ENCODE assay signal across 7 mouse cellular contexts in genomic region chr6:120914911-120915648, GRCm38 (mm10). TPM values are rescaled to one million over a fixed set of nuclear protein-coding genes. Genes with fewer than 3 reads are reported as not detected.
DNase-seq lines count a peak whose midpoint lies in the region; ATAC-seq and TF ChIP-seq lines count a peak whose summit lies in the region.

No protein-coding gene starts in this region.

- H3K36me3 ChIP-seq in C2C12 (ENCODE audit: control insufficient read depth, insufficient read depth), result peaks cover 28% of the 10 kb centered on the region
- H3K36me3 ChIP-seq in lung, embryonic 14.5 days (ENCODE audit: insufficient read depth), result no peaks in the 10 kb centered on the region

- no peak; the same call in 1 of the 2 replicates for ATAC-seq in lung, embryonic 14.5 days (ENCODE audit: insufficient read depth)

- peak; percentile 18 for TF ChIP-seq CTCF in C2C12 (IDR thresholded peaks at IDR 0.05; ENCODE audit: control insufficient read depth, insufficient read depth, insufficient read length)
- TF ChIP-seq CTCF in lung, embryonic 14.5 days (IDR thresholded peaks at IDR 0.05; ENCODE audit: low read depth), result peak; percentile 59

- peaks cover 64% of the 10 kb centered on the region for H3K79me2 ChIP-seq in C2C12 (ENCODE audit: control insufficient read depth, insufficient read depth)

- no peak overlapping the region for H3K27ac ChIP-seq in lung, embryonic 14.5 days (ENCODE audit: low read depth)

- peak overlapping the region; percentile 61 for H3ac ChIP-seq in C2C12 (ENCODE audit: control insufficient read depth, insufficient read length, low read depth)

- DNase-seq in 416B (ENCODE audit: low read depth), result peak; percentile 96
- peak; percentile 69 for DNase-seq in c-Kit-positive CD71-positive TER-119-positive erythroid progenitor cells, embryonic 14.5 days (ENCODE audit: low spot score)
- DNase-seq in induced T-regulatory cell, adult 2 months (ENCODE audit: low read depth), result peak; percentile 85
- peak; percentile 38 for DNase-seq in lung, embryonic 14.5 days
- peak; percentile 57 for DNase-seq in spleen, adult 12 weeks (ENCODE audit: low spot score)
- DNase-seq in right cerebral cortex, adult 18-20 months, result no peak

- 46% methylated on average over 9 of the region's 9 CpGs for WGBS in lung, embryonic 14.5 days

- H3K9ac ChIP-seq in lung, embryonic 14.5 days, result no peak overlapping the region

- H3K27me3 ChIP-seq in C2C12 (ENCODE audit: control insufficient read depth, insufficient read depth, insufficient read length), result no peaks in the 10 kb centered on the region
- peaks cover 5% of the 10 kb centered on the region; the same call in 1 of the 2 replicates for H3K27me3 ChIP-seq in lung, embryonic 14.5 days (ENCODE audit: insufficient read depth, low read length)

- peak overlapping the region; percentile 82 for H3K4me3 ChIP-seq in C2C12 (ENCODE audit: insufficient read depth, poor library complexity, severe bottlenecking)
- no peak overlapping the region for H3K4me3 ChIP-seq in lung, embryonic 14.5 days (ENCODE audit: low read depth, low read length)

- H3K4me2 ChIP-seq in lung, embryonic 14.5 days, result peak overlapping the region; percentile 99

- no peaks in the 10 kb centered on the region for H3K9me3 ChIP-seq in lung, embryonic 14.5 days (ENCODE audit: low read depth, low read length)

- H3K4me1 ChIP-seq in lung, embryonic 14.5 days (ENCODE audit: insufficient read depth), result 0 out of 2 replicates have a peak, but pooled peaks cover 7% of the 10 kb centered on the region

- peaks cover 56% of the 10 kb centered on the region for H3K79me3 ChIP-seq in C2C12 (ENCODE audit: low read depth)

TF ChIP-seq in C2C12, 6 proteins besides CTCF, POLR2A, EP300 and RAD21:
- TF ChIP-seq USF1 (IDR thresholded peaks at IDR 0.05; ENCODE audit: low read depth) (no peak), MYOD1 (IDR thresholded peaks at IDR 0.05; ENCODE audit: control insufficient read depth, insufficient read length, low read depth) (peak; percentile 2)
TF ChIP-seq in C2C12: peak in this region for 1.

RNA-seq across cellular contexts. Expression of gene Bid, which starts 1.6 kb away (rescaled TPM):
- polyA plus RNA-seq in C2C12 (2012; fragmentation: generic; extraction: Trizol), result 48.1 TPM
- 18.1 and 22.1 TPM in 2 replicates for polyA plus RNA-seq in lung, embryonic 14.5 days (2014; fragmentation: Nextera tagmentation; extraction: Ambion mirVana)
